Mouse (Mus musculus): ENCODE data around the gene Btd. TPM values are rescaled to one million over a fixed set of nuclear protein-coding genes. Genes with fewer than 3 reads are reported as not detected.
A peak's percentile ranks its signal among the peaks of the same experiment; 100 is the strongest.

The Btd gene
- total and polyA plus RNA-seq, 2 experiments from 2014 or later = 18.5 to 21.9 TPM

GRCm38 (mm10) chr14:31664903-31665565 lies 24.2 kb downstream of the Btd start:
- ATAC-seq (ENCODE audit: low FRiP score) = no peak
- Histone ChIP-seq H3K36me3 (ENCODE audit: insufficient read depth, low read length) (0 out of 2 replicates have a peak, but pooled peaks cover 5% of the 10 kb centered on the region), H3K4me2 (ENCODE audit: low read depth, low read length, poor library complexity, severe bottlenecking) (no peak overlapping the region), H3K27me3 (ENCODE audit: insufficient read depth, low read length) (no peaks in the 10 kb centered on the region), H3K4me1 (ENCODE audit: insufficient read depth, low read length) (peaks cover 4% of the 10 kb centered on the region; the same call in 1 of the 2 replicates), H3K27ac (ENCODE audit: low read depth, low read length) (peak overlapping the region; percentile 47; the same call in 1 of the 2 replicates), H3K4me3 (ENCODE audit: low read depth, low read length) (no peak overlapping the region), H3K9ac (replicated peaks; ENCODE audit: low read length, poor library complexity, severe bottlenecking) (no peak overlapping the region), H3K9me3 (ENCODE audit: low read length) (no peaks in the 10 kb centered on the region)
- 70% methylated on average over 12 of the region's 12 CpGs for WGBS
- TF ChIP-seq CTCF (IDR thresholded peaks at IDR 0.05) = no peak
- DNase-seq (ENCODE audit: low spot score) = no peak

GRCm38 (mm10) chr14:31665566-31665940 lies 24.7 kb downstream of the Btd start:
- DNase-seq (ENCODE audit: low spot score) = no peak
- 82% methylated on average over 4 of the region's 4 CpGs for WGBS
- H3K36me3 ChIP-seq (ENCODE audit: insufficient read depth, low read length) = 0 out of 2 replicates have a peak, but pooled peaks cover 5% of the 10 kb centered on the region
- TF ChIP-seq CTCF (IDR thresholded peaks at IDR 0.05) = no peak
- no peaks in the 10 kb centered on the region for H3K27me3 ChIP-seq (ENCODE audit: insufficient read depth, low read length)
- no peak overlapping the region for H3K9ac ChIP-seq (replicated peaks; ENCODE audit: low read length, poor library complexity, severe bottlenecking)
- H3K9me3 ChIP-seq (ENCODE audit: low read length) = no peaks in the 10 kb centered on the region
- H3K4me2 ChIP-seq (ENCODE audit: low read depth, low read length, poor library complexity, severe bottlenecking) = no peak overlapping the region
- H3K4me3 ChIP-seq (ENCODE audit: low read depth, low read length) = no peak overlapping the region
- H3K4me1 ChIP-seq (ENCODE audit: insufficient read depth, low read length) = peaks cover 4% of the 10 kb centered on the region; the same call in 1 of the 2 replicates
- H3K27ac ChIP-seq (ENCODE audit: low read depth, low read length) = no peak overlapping the region
- no peak for ATAC-seq (ENCODE audit: low FRiP score)

- Histone ChIP-seq H3K4me3 (ENCODE audit: low read depth, low read length) (no peak overlapping the region), H3K4me2 (ENCODE audit: low read depth, low read length, poor library complexity, severe bottlenecking) (no peak overlapping the region), H3K27me3 (ENCODE audit: insufficient read depth, low read length) (no peaks in the 10 kb centered on the region), H3K9ac (replicated peaks; ENCODE audit: low read length, poor library complexity, severe bottlenecking) (no peak overlapping the region), H3K9me3 (ENCODE audit: low read length) (no peaks in the 10 kb centered on the region), H3K4me1 (ENCODE audit: insufficient read depth, low read length) (peaks cover 4% of the 10 kb centered on the region; the same call in 1 of the 2 replicates), H3K36me3 (ENCODE audit: insufficient read depth, low read length) (0 out of 2 replicates have a peak, but pooled peaks cover 5% of the 10 kb centered on the region), H3K27ac (ENCODE audit: low read depth, low read length) (no peak overlapping the region)
- DNase-seq (ENCODE audit: low spot score) (no peak), ATAC-seq (ENCODE audit: low FRiP score) (no peak)
- no peak for TF ChIP-seq CTCF (IDR thresholded peaks at IDR 0.05)
- 95% methylated on average over 28 of the region's 28 CpGs for WGBS
These were observed 26.3 kb downstream of the Btd start for GRCm38 (mm10) chr14:31666931-31667705.

DNA sequence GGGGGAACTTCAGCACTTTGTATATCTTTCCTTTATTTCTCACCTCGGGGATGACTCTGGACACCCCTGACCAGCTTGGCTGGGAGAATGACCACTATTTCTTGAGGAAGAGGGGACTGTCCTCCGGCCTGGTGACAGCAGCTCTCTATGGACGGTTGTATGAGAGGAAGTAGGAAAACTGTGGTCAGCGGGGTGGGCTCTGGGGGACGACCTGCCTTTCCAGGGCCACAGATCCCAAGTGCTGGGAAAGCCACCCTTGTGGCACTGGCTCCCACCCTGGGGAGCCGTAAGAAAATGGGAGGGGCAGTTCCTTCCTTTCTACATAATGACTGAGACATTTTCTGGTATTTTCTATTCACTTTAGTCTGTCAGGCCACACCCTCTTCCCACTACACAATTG lies 26.9 kb downstream of the Btd start:
- DNase-seq (ENCODE audit: low spot score) = no peak
- H3K27ac ChIP-seq (ENCODE audit: low read depth, low read length) = no peak overlapping the region

DNA sequence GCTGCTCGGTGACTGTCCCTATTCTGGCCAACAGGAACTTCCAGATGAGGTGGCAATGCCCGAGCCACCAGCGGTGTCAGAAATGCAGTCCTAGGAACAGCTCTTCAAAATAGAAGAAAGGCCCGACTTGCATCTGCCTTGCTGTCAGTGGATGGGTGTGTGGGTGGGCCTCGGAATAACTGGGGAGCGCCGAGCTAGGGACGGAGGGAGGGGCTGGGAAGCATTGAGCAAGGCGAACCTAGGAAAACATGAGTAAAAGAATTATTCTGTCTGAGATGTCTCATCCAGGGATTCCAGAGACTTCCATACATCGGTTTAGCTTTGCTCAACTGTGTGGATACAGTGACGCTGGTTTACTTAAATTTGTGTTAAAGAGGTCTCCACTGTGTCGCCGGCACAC lies 27.5 kb downstream of the Btd start:
- DNase-seq (ENCODE audit: low spot score) (no peak), ATAC-seq (ENCODE audit: low FRiP score) (no peak)
- Histone ChIP-seq H3K4me3 (ENCODE audit: low read depth, low read length) (no peak overlapping the region), H3K27me3 (ENCODE audit: insufficient read depth, low read length) (no peaks in the 10 kb centered on the region), H3K9ac (replicated peaks; ENCODE audit: low read length, poor library complexity, severe bottlenecking) (no peak overlapping the region), H3K4me1 (ENCODE audit: insufficient read depth, low read length) (no peaks in the 10 kb centered on the region), H3K36me3 (ENCODE audit: insufficient read depth, low read length) (0 out of 2 replicates have a peak, but pooled peaks cover 5% of the 10 kb centered on the region), H3K9me3 (ENCODE audit: low read length) (no peaks in the 10 kb centered on the region), H3K4me2 (ENCODE audit: low read depth, low read length, poor library complexity, severe bottlenecking) (no peak overlapping the region), H3K27ac (ENCODE audit: low read depth, low read length) (no peak overlapping the region)
- WGBS = 84% methylated on average over 13 of the region's 13 CpGs
- TF ChIP-seq CTCF (IDR thresholded peaks at IDR 0.05) = no peak

More for the DNA sequence above, 26.9 kb downstream of the Btd start:
- 90% methylated on average over 6 of the region's 6 CpGs for WGBS
- Histone ChIP-seq H3K27me3 (ENCODE audit: insufficient read depth, low read length) (no peaks in the 10 kb centered on the region), H3K4me3 (ENCODE audit: low read depth, low read length) (no peak overlapping the region), H3K4me2 (ENCODE audit: low read depth, low read length, poor library complexity, severe bottlenecking) (no peak overlapping the region), H3K36me3 (ENCODE audit: insufficient read depth, low read length) (0 out of 2 replicates have a peak, but pooled peaks cover 5% of the 10 kb centered on the region), H3K9me3 (ENCODE audit: low read length) (no peaks in the 10 kb centered on the region), H3K4me1 (ENCODE audit: insufficient read depth, low read length) (peaks cover 2% of the 10 kb centered on the region; the same call in 1 of the 2 replicates), H3K9ac (replicated peaks; ENCODE audit: low read length, poor library complexity, severe bottlenecking) (no peak overlapping the region)
- ATAC-seq (ENCODE audit: low FRiP score) = no peak
- no peak for TF ChIP-seq CTCF (IDR thresholded peaks at IDR 0.05)

DNA sequence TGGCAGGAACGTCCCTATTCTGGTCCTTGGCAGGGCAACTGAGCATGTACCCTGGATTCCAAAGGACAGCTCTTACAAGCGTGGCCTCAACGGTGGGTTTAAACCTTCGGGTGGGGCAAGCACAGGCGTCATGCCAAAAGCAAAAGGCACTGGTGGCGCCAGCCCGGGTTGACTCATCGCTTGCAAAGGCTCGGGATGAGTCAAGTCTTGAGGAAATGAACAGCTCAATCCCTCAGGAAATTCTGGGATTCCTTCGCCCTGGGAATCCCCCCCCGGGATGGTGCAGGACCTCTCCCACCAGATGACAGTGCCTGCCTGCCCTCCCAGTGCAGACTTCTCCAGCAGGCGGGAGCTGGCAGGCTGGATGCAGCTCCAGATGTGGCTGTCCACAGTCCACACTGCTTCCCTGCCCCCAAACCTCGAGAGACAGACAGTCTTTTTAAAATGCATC lies 28.4 kb downstream of the Btd start:
- Histone ChIP-seq H3K4me3 (ENCODE audit: low read depth, low read length) (no peak overlapping the region), H3K4me1 (ENCODE audit: insufficient read depth, low read length) (no peaks in the 10 kb centered on the region), H3K4me2 (ENCODE audit: low read depth, low read length, poor library complexity, severe bottlenecking) (no peak overlapping the region), H3K9ac (replicated peaks; ENCODE audit: low read length, poor library complexity, severe bottlenecking) (no peak overlapping the region), H3K27ac (ENCODE audit: low read depth, low read length) (0 out of 2 replicates have a peak overlapping the region, but pooled peaks have one; percentile 1), H3K36me3 (ENCODE audit: insufficient read depth, low read length) (0 out of 2 replicates have a peak, but pooled peaks cover 5% of the 10 kb centered on the region), H3K9me3 (ENCODE audit: low read length) (no peaks in the 10 kb centered on the region), H3K27me3 (ENCODE audit: insufficient read depth, low read length) (no peaks in the 10 kb centered on the region)
- no peak for ATAC-seq (ENCODE audit: low FRiP score)
- 69% methylated on average over 13 of the region's 13 CpGs for WGBS
- TF ChIP-seq CTCF (IDR thresholded peaks at IDR 0.05) = no peak
- no peak for DNase-seq (ENCODE audit: low spot score)
